Mouse (Mus musculus) mammary gland, adult 2 months (tissue): ENCODE results near the gene Rem1. TPM values are rescaled to one million over a fixed set of nuclear protein-coding genes. Genes with fewer than 3 reads are reported as not detected.

Source experiments
- polyA plus RNA-seq: library from polyadenylated mRNA; depleted of rRNA; stranded (reverse); fragments of >200 nt; gene quantifications from 2 replicates; pipeline ENCODE4 v1.2.3, GENCODE M21; 2012; ENCODE audit warnings: low replicate concordance; rRNA removed

The Rem1 gene
- polyA plus RNA-seq = 9.5 and 17.9 TPM in 2 replicates

DNA sequence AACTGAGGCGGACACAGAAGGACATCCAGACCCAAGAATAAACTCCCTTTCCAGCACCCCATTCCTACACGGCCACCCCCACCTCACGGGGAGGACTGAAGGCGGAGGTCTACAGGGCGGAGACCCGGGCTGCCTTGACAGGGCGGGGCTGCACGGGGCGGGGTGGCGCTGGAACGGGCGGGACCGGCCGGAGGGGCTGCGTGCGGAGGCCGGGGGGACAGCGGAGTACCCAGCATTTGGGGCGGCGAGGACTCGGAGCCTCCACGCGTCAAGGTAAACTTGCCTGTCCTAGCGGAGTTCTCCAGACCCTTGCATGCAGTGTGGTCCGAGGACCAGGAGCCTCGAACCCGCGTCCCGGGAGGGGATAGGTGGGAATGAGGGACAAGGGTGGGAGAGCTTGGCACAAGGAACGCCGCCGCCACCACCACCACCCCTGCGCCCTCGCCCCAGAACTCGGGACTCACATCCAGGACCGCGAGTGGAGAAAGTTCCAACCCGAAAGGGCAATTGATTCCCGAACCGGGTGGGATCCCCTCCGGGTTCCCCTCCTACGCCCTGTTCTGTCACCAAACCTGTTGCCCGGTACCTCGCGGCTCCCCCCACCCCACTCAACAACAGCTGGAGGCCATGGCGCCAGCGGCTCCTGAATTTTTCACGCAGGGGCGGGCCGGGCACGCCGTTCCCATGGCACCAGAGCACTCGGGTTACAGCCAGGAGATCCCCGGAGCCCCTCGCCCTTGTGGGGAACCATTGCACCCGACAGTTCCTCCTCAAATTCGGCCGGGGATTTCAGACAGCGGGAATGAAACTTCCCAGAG, at the start of gene Rem1:
Rem1 (plus strand) TSS at position 178 of the 818 bp plus-strand sequence.

DNA sequence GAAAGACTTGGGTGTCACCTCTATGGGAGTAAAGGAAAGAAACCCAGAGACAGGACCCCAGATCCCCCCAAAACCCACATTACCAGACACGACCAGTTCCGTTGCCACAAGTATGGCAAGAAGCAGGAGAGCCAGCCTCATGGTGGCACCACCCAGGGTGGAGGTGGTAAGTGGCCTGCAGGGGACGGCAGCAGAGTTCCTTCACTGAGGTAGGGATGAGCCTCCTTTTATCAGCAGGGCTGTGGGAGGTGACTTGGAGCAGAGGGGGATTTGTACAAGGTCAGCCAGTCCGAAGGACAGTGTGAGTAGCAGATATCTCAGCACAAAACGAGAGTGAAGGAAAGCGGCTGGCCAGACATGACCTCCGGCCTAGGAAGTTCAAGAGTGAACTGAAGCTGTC, 46.6 kb upstream of the Rem1 start, which contains the start of gene Defb19:
Defb19 (minus strand) TSS at position 206 of the 400 bp plus-strand sequence.

GRCm38 (mm10) chr2:152599299-152599698, 27.5 kb upstream of the Rem1 start, which contains the start of gene Defb45:
Defb45 (minus strand) TSS chr2:152599399.

GRCm38 (mm10) chr2:152604057-152604456, 22.7 kb upstream of the Rem1 start, which contains the start of gene Defb36:
Defb36 (plus strand) TSS chr2:152604327.

GRCm38 (mm10) chr2:152622953-152623352, 3.8 kb upstream of the Rem1 start, which contains the start of gene Defb25:
Defb25 (minus strand) TSS chr2:152623053.

DNA sequence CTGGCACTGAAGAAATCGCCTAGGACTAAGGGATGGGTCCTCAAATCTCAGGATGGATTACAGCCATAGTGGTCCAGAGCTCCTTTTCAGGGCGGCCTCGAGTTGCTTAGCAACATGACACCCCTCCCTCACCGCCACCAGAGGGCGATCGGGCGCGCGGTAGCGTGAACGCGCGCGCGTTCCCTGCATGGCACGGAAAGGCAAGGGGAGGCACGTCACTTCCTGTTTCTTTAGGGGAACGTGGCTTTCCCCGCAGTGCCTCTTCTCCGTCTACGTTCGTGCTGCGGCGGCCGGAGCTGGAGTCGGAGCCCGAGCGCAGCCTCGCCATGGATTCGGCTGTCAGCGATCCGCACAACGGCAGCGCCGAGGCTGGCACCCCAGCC, 42.5 kb downstream of the Rem1 start, which contains the start of gene H13:
H13 (plus strand) TSS at position 206 of the 383 bp plus-strand sequence.

Other genes with a start within 250 kb of the Rem1 start
- 5.9 and 9.2 TPM in 2 replicates for gene Sox12, start 228.9 kb upstream of the Rem1 start, polyA plus RNA-seq
- 2.1 and 2.6 TPM in 2 replicates for gene Zcchc3, start 211.9 kb upstream of the Rem1 start, polyA plus RNA-seq
- 0.08 and 0.17 TPM in 2 replicates for gene 6820408C15Rik, start 211.4 kb upstream of the Rem1 start, polyA plus RNA-seq
- not detected in 2 replicates for gene Defb23, start 162.3 kb upstream of the Rem1 start, polyA plus RNA-seq
- gene Defb20, start 149.9 kb upstream of the Rem1 start, polyA plus RNA-seq = not detected in 2 replicates
- not detected in 2 replicates for gene Defb22, start 136.8 kb upstream of the Rem1 start, polyA plus RNA-seq
- not detected in 2 replicates for gene Defb26, start 115.3 kb upstream of the Rem1 start, polyA plus RNA-seq
- not detected in 2 replicates for gene Defb28, start 108.7 kb upstream of the Rem1 start, polyA plus RNA-seq
- not detected in 2 replicates for gene Defb29, start 86.9 kb upstream of the Rem1 start, polyA plus RNA-seq
- gene Gm17416, start 57.6 kb upstream of the Rem1 start, polyA plus RNA-seq = not detected in 2 replicates
- gene Defb21, start 54.2 kb upstream of the Rem1 start, polyA plus RNA-seq = not detected in 2 replicates
- not detected in 2 replicates for gene Defb19, start 46.6 kb upstream of the Rem1 start, polyA plus RNA-seq
- gene Defb45, start 27.6 kb upstream of the Rem1 start, polyA plus RNA-seq = not detected in 2 replicates
- gene Defb36, start 22.6 kb upstream of the Rem1 start, polyA plus RNA-seq = not detected in 2 replicates
- 1.1 TPM in 1 of 2 replicates, not detected in the other for gene Defb25, start 3.9 kb upstream of the Rem1 start, polyA plus RNA-seq
- 151 and 249 TPM in 2 replicates for gene H13, start 42.5 kb downstream of the Rem1 start, polyA plus RNA-seq
- gene Mcts2, start 60.1 kb downstream of the Rem1 start, polyA plus RNA-seq = 3.1 and 7.1 TPM in 2 replicates
- 125 and 230 TPM in 2 replicates for gene Id1, start 109.3 kb downstream of the Rem1 start, polyA plus RNA-seq
- gene Cox4i2, start 127.2 kb downstream of the Rem1 start, polyA plus RNA-seq = 5.7 and 6.6 TPM in 2 replicates
- gene Bcl2l1, start 204.8 kb downstream of the Rem1 start, polyA plus RNA-seq = 49.6 and 59.3 TPM in 2 replicates
- 0.38 and 0.62 TPM in 2 replicates for gene Tpx2, start 221.0 kb downstream of the Rem1 start, polyA plus RNA-seq